Mouse (Mus musculus): ENCODE results near the gene Bud13. TPM values are rescaled to one million over a fixed set of nuclear protein-coding genes. Genes with fewer than 3 reads are reported as not detected.
A peak's percentile ranks its signal among the peaks of the same experiment; 100 is the strongest.
"Not testable (repeated sequence)": the region's sequence is repeated elsewhere in the genome, so short reads cannot be mapped to it uniquely, and the experiment has no call there.

Bud13 gene
- total RNA-seq, 2 experiments from 2014 or later = 5.8 to 7.9 TPM

- DNase-seq (ENCODE audit: low spot score) = peak; percentile 79
- intact Hi-C loops (cut with DNase I) = loop anchor here (5.0 kb wide), 1 partner anchor 366 kb away; the partner anchor contains the start of genes Pcsk7 and Rnf214
Measured at GRCm38 (mm10) chr9:46272677-46273454, 9.9 kb upstream of the Bud13 start, which contains the start of gene Zpr1. Gene Zpr1, plus strand, starts transcription at chr9:46273064.

- intact Hi-C loops (cut with DNase I) = loop anchor here (5.0 kb wide), 1 partner anchor 367 kb away; the partner anchor contains the start of genes Pcsk7 and Rnf214
- DNase-seq (ENCODE audit: low spot score) = no peak
Measured at GRCm38 (mm10) chr9:46274494-46274893, 8.3 kb upstream of the Bud13 start.

GRCm38 (mm10) chr9:46298381-46298780 lies 15.6 kb downstream of the Bud13 start:
- intact Hi-C loops (cut with DNase I) = no loop called here
- DNase-seq (ENCODE audit: low spot score) = no peak

GRCm38 (mm10) chr9:46302142-46302541 lies 19.3 kb downstream of the Bud13 start:
- no peak for DNase-seq (ENCODE audit: low spot score)
- intact Hi-C loops (cut with DNase I) = loop anchor here (1.0 kb wide), 1 partner anchor 12 kb away; no protein-coding TSS in a partner anchor

GRCm38 (mm10) chr9:46309121-46309520 lies 26.3 kb downstream of the Bud13 start:
- intact Hi-C loops (cut with DNase I) = no loop called here

GRCm38 (mm10) chr9:46314507-46314906 lies 31.7 kb downstream of the Bud13 start:
- peak; percentile 8 for DNase-seq (ENCODE audit: low spot score)
- intact Hi-C loops (cut with DNase I) = loop anchor here (1.0 to 5.0 kb wide), 2 partner anchors 12 to 312 kb away; no protein-coding TSS in a partner anchor

More at GRCm38 (mm10) chr9:46309121-46309520, 26.3 kb downstream of the Bud13 start:
- DNase-seq (ENCODE audit: low spot score) = no peak

- intact Hi-C loops (cut with DNase I) = loop anchor here (1.0 to 5.0 kb wide), 2 partner anchors 13 to 313 kb away; no protein-coding TSS in a partner anchor
Measured at GRCm38 (mm10) chr9:46314921-46315320, 32.1 kb downstream of the Bud13 start.

GRCm38 (mm10) chr9:46315807-46316365 lies 33.1 kb downstream of the Bud13 start:
- no peak for DNase-seq (ENCODE audit: low spot score)
- intact Hi-C loops (cut with DNase I) = no loop called here

More at GRCm38 (mm10) chr9:46314921-46315320, 32.1 kb downstream of the Bud13 start:
- DNase-seq (ENCODE audit: low spot score) = no peak

GRCm38 (mm10) chr9:46316388-46316787 lies 33.6 kb downstream of the Bud13 start:
- DNase-seq (ENCODE audit: low spot score) = no peak
- intact Hi-C loops (cut with DNase I) = no loop called here

GRCm38 (mm10) chr9:46316909-46317308 lies 34.1 kb downstream of the Bud13 start:
- intact Hi-C loops (cut with DNase I) = no loop called here
- DNase-seq (ENCODE audit: low spot score) = no peak

GRCm38 (mm10) chr9:46317957-46318356 lies 35.1 kb downstream of the Bud13 start:
- DNase-seq (ENCODE audit: low spot score) = no peak
- intact Hi-C loops (cut with DNase I) = no loop called here

- intact Hi-C loops (cut with DNase I) = not testable (repeated sequence)
Measured at GRCm38 (mm10) chr9:46319886-46320285, 37.1 kb downstream of the Bud13 start, which contains the start of gene 4931429L15Rik. Gene 4931429L15Rik, minus strand, starts transcription at chr9:46319986.

GRCm38 (mm10) chr9:46320461-46320860 lies 37.7 kb downstream of the Bud13 start:
- intact Hi-C loops (cut with DNase I) = no loop called here
- DNase-seq (ENCODE audit: low spot score) = no peak

More at GRCm38 (mm10) chr9:46319886-46320285, 37.1 kb downstream of the Bud13 start, which contains the start of gene 4931429L15Rik:
- not testable (repeated sequence) for DNase-seq (ENCODE audit: low spot score)

GRCm38 (mm10) chr9:46326694-46327405 lies 44.0 kb downstream of the Bud13 start:
- intact Hi-C loops (cut with DNase I) = no loop called here
- DNase-seq (ENCODE audit: low spot score) = no peak

- DNase-seq (ENCODE audit: low spot score) = no peak
- intact Hi-C loops (cut with DNase I) = no loop called here
Measured at GRCm38 (mm10) chr9:46327706-46328571, 45.1 kb downstream of the Bud13 start.

- no peak for DNase-seq (ENCODE audit: low spot score)
- intact Hi-C loops (cut with DNase I) = no loop called here
Measured at GRCm38 (mm10) chr9:46328572-46329249, 45.9 kb downstream of the Bud13 start.

- intact Hi-C loops (cut with DNase I) = no loop called here
- DNase-seq (ENCODE audit: low spot score) = no peak
Measured at GRCm38 (mm10) chr9:46329250-46329648, 46.4 kb downstream of the Bud13 start.

- intact Hi-C loops (cut with DNase I) = no loop called here
Measured at GRCm38 (mm10) chr9:46329801-46330585, 47.2 kb downstream of the Bud13 start.

More at GRCm38 (mm10) chr9:46329801-46330585, 47.2 kb downstream of the Bud13 start:
- no peak for DNase-seq (ENCODE audit: low spot score)

Measured in heart, postnatal 25 days (tissue).